25 mouse cellular contexts compared by ENCODE assay signal in the genomic region with DNA sequence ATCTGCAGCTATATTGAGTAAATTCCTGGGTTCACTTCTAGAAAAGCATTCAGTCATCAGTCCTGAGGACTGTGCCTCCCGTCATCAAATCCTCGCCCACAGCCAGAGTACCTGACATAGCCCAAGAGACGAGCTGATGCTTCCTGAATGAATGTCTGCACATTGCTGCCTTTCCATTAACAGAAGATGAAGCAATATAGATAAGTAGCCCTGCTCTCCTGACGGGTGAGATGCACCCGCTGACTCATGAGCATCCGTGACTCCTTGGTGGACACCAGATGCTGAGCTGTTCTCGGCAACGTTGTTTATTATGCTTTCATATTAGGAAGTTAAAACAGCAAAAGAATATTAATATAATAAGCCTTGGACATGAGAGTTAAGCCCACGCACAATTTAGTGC.
"Had no signal": no experiment of that assay in that cellular context is flagged by ENCODE, and none has a peak within 500 bp of the region (broad histone marks: within the 10 kb centered on the region; RNA-seq: fewer than 3 reads in every experiment).

No protein-coding gene starts in this region.

- ATAC-seq: hindbrain, postnatal 0 days had no signal

- H3K27ac ChIP-seq: heart, adult 2 months; heart, embryonic 13.5 days; heart, embryonic 15.5 days; hindbrain, embryonic 13.5 days; hindbrain, embryonic 15.5 days; hindbrain, postnatal 0 days; kidney, embryonic 15.5 days; kidney, postnatal 0 days; layer of hippocampus, adult 2 months; left cerebral cortex, adult 2 months; limb, embryonic 10.5 days; limb, embryonic 12.5 days had no signal

- DNase-seq: gastrocnemius, postnatal 14 days; gastrocnemius, postnatal 36 days; heart, adult 11 months; heart, adult 2 months; heart, postnatal 14 days; heart, postnatal 36 days; kidney, adult 11 months; kidney, adult 2 months; kidney, adult 9 months; kidney, postnatal 14 days; kidney, postnatal 4 days; liver had no signal

- H3K27me3 ChIP-seq: heart, embryonic 13.5 days; heart, embryonic 15.5 days; hindbrain, embryonic 13.5 days; hindbrain, embryonic 15.5 days; kidney, embryonic 15.5 days; limb, embryonic 12.5 days had no signal

- H3K9me3 ChIP-seq: heart, embryonic 13.5 days; heart, embryonic 15.5 days; hindbrain, embryonic 13.5 days; hindbrain, embryonic 15.5 days; kidney, embryonic 15.5 days; limb, embryonic 10.5 days; limb, embryonic 12.5 days had no signal

- H3K4me1 ChIP-seq: heart, embryonic 15.5 days; hindbrain, embryonic 13.5 days; hindbrain, embryonic 15.5 days; limb, embryonic 10.5 days; limb, embryonic 12.5 days had no signal

- H3K9ac ChIP-seq: heart, embryonic 13.5 days; heart, embryonic 15.5 days; hindbrain, embryonic 13.5 days; hindbrain, embryonic 15.5 days; kidney, embryonic 15.5 days; limb, embryonic 12.5 days had no signal

- H3K4me3 ChIP-seq: heart, adult 2 months; heart, embryonic 13.5 days; heart, embryonic 15.5 days; hindbrain, embryonic 13.5 days; hindbrain, embryonic 15.5 days; kidney, embryonic 15.5 days; layer of hippocampus, adult 2 months; left cerebral cortex, adult 2 months; limb, embryonic 10.5 days; limb, embryonic 12.5 days had no signal

- H3K36me3 ChIP-seq: heart, embryonic 13.5 days; heart, embryonic 15.5 days; hindbrain, embryonic 13.5 days; hindbrain, embryonic 15.5 days; kidney, embryonic 15.5 days; limb, embryonic 10.5 days; limb, embryonic 12.5 days had no signal

- H3K4me2 ChIP-seq: heart, embryonic 11.5 days; heart, embryonic 13.5 days; heart, embryonic 15.5 days; hindbrain, embryonic 13.5 days; hindbrain, embryonic 15.5 days; kidney, embryonic 15.5 days; limb, embryonic 12.5 days; liver, embryonic 11.5 days had no signal
